Mouse (Mus musculus): ENCODE measurements around the gene Cdk10.
"Not testable (repeated sequence)": the region's sequence is repeated elsewhere in the genome, so short reads cannot be mapped to it uniquely, and the experiment has no call there.

The Cdk10 gene

DNA sequence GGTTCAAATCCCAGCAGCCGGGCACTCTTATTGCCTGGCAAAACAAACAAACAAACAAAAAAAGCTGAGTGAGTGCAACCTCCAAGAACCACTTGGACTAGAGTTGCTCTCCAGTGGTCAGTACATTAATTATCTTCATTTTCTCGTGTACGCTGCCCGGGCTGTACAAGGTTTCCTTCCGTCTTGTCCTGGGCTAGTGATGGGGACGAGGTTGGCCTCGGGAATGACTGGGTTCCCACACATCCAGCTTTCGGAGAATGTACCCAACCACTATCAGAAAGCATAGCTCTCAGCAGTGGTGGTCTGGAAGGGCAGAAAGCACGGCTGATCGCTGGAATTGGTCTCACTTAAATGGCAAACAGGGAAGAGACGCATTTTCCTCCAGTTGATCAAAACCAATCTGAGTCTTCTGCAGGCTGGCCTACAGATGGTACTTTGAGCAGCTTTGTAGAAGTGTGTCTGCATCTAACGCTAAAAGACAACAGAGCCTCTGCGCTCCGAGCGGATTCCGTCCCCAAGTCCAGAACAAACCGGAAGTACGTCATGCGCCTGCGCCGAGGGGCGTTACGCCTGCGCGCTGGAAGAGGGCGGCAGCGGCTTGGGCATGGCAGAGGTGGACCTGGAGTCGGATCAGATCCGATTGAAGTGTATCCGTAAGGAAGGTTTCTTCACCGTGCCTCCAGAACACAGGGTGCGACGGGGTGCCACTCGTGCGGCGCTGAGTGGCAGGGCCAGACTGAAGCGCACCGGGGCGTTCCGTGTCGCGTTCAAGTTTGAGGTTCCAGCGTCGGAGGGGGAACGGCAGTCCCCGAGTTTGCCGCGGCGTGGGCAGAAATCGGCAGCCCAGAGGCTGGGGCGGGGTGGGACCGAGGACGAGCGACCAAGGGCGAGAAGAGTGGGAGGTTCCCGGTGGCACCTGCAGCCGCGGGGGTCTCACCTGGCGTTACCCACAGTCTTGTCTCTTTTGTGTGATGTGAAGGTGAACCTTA, at the start of gene Cdk10:
Cdk10 (plus strand) TSS at position 565 of the 989 bp plus-strand sequence.
- peak; percentile 92 for DNase-seq (ENCODE audit: low spot score)

DNA sequence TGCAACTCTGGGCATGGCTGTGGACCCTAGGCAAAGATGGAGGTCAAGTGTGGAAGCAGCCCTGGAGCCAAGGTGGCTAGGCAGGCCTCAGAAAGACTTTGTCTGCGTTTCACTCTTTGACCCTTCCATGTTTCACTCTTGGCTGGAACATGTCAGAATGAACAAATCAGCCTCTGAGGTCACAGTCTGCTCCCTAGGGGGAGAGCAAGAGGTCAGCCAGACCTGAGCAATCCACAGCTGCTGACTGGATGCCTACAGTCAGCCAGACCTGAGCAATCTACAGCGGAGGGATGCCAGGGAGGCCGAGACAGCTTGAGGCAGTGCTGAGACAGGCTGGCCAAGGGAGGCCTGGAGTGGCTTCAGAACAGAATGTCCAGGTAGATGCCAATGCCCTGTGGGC, 43.3 kb upstream of the Cdk10 start:
- no peak for DNase-seq (ENCODE audit: low spot score)

DNA sequence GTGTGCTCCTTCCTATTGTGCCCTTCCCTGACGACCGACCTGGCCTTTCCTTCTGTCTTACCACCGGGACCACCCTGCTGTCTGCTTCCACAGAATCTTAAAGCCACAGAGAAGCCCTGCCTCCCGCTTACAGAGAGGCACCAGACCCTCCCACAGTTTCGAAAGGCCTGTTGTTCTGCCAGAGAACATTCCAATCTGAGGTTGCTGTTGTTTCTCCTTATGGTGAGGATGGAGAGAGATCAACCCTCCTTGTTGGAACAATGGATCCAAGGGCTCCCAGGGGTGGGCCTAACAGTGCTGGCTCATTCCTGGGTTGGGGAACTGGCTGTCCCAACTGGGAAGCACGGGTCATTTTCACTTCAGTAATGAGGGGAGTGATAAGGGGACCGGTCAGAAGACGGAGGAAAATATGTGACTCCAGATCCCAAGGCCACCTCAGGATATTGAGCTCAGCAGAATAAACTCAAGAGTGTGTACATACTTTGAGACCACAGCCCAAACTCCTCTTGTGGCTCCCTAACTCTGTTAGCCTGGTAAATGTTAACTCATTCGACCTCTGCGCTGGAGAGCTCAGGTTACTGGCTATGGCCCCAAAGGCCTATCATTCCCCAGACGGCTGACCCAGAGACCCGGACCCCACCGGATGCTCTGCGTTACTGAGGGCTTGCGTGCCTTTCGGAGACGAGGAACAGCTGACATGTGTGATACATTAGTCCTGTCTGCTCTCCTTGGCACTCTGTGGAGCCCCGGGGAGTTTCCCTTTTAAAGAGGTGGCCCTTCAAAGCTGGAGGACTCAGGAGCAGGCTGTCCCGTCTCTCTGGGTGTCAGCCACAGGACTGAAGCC, 38.9 kb upstream of the Cdk10 start, which contains the start of gene Dpep1:
Dpep1 (plus strand) TSS at position 677 of the 844 bp plus-strand sequence.
- peak; percentile 14 for DNase-seq (ENCODE audit: low spot score)

DNA sequence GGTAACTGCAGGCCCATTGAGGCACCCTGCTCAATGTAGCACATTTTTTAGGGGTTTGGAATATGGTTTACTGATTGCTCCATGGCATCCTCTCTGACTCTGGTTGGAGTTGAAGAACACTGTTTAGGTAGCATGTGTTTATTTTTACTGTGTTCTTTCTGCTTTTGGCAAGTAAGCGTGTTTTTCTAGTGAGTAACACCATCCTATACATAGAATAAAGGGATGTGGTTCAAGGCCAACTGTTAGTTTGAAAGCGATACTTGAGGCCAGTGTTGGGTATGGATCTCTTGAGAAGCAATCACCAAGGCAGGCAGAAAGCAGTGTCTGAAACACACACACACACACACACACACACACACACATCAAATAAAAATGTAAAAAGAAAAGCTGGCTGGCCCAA, 36.6 kb upstream of the Cdk10 start:
- no peak for DNase-seq (ENCODE audit: low spot score)

DNA sequence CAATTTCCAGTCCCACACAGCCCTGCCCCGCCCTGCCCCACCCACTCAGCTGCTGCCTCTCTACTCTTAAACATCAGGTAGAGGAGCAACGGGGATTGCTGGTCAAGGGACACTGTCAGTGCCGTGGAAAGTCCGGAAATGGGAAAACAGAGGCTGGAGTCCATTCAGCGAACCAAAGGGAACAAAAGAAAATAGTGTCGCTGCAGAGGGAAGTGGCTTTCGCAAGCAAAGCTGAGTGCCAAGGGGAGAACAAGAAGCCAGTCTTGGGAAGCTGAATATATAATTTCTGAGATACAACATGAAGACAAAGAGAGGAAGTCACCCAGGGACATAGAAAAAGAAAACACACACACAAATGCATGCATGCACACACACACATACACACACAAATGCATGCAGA, 35.8 kb upstream of the Cdk10 start:
- DNase-seq (ENCODE audit: low spot score), result no peak

DNA sequence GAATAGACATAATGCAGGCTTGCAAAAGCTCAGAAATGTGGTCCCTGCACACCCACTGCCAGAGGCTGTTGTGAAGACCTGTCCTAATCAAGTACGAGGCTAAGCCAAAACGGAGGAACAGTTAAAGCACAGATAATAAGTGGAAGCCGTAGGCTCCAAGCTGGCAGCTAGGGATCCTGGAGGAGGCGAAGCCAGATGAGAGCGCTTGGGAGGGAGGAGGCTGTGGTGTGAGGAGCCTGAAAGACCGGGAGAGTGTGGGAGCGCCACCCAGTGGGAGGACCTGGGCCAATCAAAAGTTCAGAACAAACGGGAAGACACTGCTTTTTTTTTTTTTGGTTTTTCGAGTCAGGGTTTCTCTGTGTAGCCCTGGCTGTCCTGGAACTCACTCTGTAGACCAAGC, 34.0 kb upstream of the Cdk10 start:
- peak; percentile 71 for DNase-seq (ENCODE audit: low spot score)

DNA sequence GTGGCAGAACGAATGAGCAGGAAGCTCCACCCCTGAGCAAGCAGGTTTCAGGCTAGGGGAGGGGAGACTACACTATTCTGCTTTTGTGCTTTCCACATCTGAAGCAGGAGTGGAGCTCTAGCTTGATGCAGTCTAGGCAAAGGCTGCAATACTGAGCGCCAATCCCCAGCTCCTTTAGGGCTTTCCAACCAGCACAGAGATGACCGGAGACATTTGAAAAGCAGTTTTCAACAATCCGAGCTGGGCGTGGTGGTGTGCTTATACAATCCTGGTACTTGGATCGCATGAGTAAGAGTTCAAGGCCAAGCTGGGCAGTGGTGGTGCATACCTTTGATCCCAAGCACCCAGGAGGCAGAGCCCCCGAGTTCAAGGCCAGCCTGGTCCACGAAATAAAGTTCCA, 32.7 kb upstream of the Cdk10 start:
- DNase-seq (ENCODE audit: low spot score), result no peak

DNA sequence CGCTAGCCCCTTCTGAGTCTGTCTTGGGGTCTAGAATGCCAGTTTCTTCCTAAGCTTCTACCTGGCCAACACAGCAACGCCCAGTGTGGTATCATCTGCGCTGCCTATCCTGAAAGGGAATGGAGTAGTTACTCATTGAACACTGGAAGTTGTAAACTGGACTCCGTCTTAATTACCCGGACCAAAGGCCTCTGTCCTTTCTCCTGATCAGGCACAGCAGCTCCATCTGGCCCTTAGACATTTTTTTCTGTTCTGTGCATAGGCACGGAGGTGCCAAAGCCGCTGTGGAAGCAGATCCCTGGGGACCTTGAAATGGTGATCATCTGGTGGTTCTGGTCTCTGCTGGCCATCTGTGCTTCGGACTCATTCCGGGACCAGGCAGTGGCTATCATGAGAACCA, 30.9 kb upstream of the Cdk10 start:
- DNase-seq (ENCODE audit: low spot score), result no peak

DNA sequence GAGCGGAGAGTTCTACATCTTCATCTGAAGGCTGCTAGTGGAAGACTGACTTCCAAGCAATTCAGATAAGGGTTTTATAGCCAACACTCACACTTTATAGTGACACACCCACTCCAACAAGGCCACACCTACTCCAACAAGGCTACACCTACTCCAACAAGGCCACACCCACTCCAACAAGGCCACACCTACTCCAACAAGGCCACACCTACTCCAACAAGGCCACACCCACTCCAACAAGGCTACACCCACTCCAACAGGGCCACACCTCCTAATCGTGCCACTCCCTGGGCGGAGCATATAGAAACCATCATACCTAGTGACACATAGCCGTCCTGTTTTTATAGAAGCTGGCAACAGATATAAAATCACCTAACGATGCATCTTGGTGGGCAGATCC, 27.6 kb upstream of the Cdk10 start:
- DNase-seq (ENCODE audit: low spot score), result not testable (repeated sequence)

DNA sequence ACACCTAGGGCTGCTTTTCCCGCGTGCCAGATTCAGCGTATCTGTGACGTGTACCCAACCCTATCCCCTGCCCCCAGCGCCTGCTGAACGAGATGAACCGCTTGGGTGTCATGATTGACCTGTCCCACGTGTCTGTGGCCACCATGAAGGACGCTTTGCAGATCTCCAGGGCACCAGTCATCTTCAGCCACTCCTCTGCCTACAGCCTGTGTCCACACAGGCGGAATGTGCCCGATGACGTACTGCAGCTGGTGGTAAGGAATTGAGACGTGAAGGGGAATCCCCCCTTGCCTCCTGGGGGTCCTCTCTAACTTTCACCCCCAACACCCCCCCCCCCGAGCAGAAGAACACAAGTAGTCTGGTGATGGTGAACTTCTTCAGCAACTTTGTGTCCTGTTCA, 24.8 kb upstream of the Cdk10 start:
- DNase-seq (ENCODE audit: low spot score), result no peak

DNA sequence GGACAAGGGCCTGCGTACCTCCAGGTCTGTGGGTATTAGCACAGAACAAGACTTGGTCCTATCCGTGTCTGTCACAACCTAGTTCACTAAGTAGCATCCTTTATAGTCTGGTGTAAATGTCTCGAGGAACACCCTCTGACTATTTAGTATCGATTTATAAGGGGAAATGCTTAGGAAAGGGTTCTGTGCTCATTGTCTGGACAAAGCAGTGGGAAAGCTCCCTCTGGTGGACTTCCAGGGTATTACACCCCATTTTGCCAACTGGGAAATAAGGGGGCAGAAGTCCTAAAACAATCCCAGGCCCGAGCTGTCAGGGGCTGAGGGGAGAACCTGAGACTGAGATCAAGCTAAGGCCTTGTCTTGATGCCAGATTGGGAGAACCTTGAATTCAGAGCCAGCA, 22.4 kb upstream of the Cdk10 start:
- peak; percentile 82 for DNase-seq (ENCODE audit: low spot score)

DNA sequence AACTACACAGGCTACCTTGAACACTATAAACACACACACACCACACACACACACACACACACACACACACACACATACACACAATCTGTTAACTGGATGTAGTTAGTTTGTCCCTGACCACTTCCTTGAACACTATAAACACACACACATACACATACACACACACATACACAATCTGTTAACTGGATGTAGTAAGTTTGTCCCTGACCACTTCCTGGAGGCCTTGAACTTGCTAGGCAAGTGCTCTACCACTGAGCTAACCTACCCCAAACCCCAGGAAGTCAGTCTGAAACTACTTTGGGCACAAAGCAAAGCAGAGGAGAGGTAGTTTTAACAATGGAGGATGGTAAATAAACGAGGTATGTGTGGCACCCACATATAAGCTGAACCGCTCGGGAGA, 21.1 kb upstream of the Cdk10 start:
- DNase-seq (ENCODE audit: low spot score), result no peak

DNA sequence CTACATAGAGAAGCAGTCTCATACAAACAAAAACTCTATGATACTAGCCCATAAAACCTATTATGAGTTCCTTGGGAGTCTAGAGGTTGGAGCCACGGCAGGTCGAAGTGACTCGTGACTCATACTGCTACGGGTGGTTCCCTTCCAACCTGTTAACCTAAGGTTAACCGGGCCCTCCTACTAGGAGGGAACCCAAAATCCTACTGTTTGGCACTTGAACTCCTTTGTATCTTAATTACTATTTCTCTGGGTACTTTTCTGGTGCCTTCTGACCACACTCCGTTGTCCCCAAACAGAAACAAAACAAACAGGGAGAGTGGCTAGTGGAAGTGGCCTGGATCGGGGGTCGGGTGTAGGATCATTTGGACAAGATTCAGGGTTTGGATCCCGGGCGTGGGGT, 12.8 kb upstream of the Cdk10 start:
- no peak for DNase-seq (ENCODE audit: low spot score)

DNA sequence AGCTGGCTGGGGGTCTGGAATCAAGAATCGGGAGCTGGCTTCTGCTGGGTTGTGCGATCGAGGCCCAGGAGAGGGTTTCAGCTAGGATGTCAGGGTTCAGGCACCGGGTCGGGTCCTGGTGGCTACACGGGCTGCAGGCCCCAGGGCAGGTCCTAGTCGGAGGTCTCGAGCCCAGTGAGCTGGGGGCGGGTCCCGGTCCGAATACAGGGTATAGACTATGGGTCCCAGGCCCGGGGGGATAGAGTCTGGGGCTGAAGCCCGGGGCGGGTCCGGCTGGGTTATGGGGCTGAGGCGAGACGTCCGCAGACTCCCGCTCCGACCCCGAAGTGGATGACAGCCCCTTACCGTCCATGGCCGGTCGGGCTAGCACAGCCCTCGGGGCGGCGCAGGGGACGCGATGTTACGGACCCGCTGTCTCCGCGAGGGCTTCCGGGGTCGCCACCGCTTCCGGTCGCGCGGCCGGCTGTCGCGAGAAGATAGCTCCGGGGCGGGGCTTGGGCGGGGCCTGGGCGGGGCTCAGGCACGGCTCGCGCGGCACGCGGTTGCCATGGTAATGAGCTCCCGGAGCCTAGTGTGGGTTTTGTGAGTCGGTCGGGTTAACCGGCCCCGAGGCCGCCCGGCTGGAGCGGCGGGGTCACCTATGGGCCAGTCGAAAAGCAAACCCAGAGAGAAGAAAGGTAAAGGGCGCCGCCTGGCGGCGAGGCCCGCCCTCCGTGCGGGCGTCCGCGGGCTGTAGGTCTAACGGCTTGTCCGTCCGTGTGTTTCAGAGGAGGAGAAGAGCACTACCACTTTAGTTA, 12.1 kb upstream of the Cdk10 start, which contains the start of the genes Chmp1a and Spata33:
Chmp1a (minus strand) TSS at position 443 of the 797 bp plus-strand sequence.
Spata33 (plus strand) TSS at position 512 of the 797 bp plus-strand sequence.
- peak; percentile 85 for DNase-seq (ENCODE audit: low spot score)

DNA sequence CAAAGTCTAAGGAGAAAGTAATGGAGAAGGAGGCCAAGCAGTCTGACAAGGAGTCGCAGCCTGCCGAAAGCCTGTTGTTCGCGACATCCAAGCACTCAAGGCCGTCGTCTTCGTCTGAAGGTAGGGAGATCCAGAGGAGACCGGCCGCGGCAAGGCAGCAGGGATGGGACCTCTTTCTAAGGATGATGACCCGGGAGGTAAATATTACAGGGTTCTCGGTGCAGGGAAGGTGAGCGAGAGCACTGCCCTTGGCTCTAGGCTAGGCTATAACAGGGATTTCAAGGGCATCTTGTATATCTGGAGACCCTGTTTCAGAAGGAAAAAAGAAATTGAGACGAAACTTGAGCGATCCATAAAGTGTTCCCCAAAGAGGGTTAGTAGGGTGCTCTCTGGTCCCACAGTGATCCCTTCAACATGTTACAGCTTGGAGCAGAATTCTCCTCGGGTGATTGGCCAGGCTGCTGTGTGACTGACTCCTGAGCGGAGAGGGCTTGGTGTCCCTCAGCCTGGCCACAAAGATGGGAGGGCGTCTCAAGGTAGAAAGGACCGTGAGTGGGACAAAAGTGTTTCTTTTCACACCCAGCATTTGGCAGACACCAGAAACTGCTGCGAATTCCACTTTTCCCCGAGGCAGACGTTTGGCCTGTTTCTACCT, 11.4 kb upstream of the Cdk10 start:
- no peak for DNase-seq (ENCODE audit: low spot score)

DNA sequence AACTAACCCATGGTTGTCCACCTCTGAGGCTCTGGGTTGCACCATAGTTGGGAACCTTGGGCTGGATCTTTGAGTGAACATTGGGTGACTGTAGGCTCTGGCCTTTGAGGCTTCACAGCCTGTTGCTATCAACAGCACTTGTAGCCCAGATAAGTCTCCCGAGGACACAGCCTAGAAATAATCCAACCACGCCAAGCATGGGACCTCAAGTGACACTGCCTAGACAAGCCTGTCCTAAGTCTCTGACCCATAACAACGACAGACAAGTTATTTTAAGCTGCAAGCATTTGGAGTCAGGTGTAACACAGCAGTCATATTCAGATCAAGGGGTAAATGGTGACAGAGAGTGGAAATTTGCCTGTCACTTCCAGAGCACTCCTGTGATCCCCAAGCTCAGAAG, 9.2 kb upstream of the Cdk10 start:
- no peak for DNase-seq (ENCODE audit: low spot score)

DNA sequence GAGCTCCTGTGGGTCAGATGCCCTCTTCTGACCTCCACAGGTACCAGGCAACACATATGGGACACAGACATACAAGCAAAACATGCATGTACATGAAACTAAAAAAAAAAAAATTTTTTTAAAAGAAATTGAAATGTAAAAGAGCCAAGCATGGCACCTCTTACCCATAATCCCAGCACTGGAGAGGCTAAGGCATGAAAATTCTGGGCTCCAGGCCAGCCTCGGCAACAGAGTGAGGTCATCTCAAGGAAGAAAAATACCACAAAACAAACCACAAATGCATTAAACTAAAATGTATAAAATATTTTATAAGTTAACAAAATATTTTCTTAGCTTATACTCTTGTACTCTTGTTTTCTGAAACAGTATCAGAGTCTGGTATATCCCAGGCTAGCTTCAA, 3.7 kb upstream of the Cdk10 start:
- no peak for DNase-seq (ENCODE audit: low spot score)

DNA sequence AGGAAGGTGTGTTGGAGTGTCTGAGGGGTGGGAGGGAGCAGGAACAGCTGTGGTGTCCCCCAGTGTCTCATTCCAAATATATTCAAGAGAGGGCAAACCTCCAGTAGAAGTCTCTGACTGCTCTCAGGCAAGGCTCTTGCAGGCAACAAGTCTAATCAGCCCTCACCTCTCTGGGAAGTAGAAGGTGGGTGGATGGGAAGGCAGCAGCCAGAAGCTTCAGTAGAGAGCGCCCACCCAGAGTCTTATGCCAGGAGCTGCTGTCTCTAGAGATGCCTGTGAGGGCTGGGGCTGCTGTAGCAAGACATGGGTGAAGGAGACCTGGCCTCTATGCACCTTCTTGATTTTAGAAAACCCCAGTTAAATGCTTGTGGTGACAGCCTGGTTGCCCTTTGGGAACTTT, 3.8 kb downstream of the Cdk10 start:
- no peak for DNase-seq (ENCODE audit: low spot score)

DNA sequence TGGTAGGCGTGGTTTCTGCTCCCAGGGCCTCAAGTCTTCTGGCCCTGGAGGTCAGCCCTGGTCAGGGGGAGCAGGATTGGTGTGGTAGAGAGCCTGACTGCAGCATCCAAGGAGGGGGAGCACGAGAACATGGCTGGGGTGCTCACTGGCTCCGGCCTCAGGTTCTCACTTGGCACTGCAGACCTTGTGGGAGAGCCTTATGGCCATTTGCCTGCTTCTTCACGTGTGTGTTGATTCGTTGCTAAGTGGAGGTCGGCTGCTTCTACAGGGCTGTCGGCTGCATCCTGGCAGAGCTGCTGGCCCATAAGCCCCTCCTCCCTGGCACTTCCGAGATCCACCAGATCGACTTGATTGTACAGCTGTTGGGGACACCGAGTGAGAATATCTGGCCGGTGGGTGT, 5.7 kb downstream of the Cdk10 start:
- not testable (repeated sequence) for DNase-seq (ENCODE audit: low spot score)

DNA sequence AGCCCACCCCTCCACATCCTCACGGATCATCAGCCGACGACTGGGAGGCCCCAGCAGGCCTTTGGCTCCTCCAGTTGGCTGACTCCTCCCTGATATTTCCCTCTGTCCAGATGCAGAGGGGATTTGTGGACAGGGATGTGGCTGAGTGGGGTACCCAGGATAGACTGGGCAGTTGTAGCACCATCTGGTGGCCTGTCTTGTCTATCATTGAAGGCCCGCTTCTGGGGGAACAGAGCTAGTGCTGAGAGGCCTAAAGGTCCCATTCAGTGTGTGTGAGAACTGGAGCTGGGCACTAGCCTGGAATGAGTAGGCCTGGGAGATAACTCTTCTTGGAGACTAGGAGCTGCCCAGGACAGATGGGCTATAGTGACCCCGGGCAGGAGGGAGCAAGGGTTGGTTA, 7.1 kb downstream of the Cdk10 start:
- DNase-seq (ENCODE audit: low spot score), result no peak

DNA sequence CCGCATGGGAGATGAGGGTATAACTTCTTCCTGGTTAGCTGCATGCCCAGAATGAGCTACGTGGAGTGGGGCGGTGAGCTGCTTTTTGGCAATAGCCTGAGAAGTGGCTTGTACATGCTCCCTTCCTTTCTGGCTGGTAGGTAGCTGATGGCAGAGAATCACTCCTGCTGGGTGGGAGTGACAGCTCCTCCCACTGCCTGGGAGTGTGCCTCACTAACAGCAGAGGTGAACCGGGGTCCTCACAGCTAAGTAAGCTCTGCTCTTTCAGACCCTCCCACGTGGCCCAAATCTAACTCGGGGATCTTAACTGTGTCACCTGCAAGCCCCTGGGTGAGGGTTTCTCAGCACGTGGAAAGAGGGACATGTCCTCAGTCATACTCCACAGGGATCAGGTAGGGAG, 7.9 kb downstream of the Cdk10 start:
- DNase-seq (ENCODE audit: low spot score), result no peak
